Mouse (Mus musculus) bone marrow, adult 2 months (tissue): Measurements from ENCODE around the gene Sptbn4.

Source experiments
- CTCF ChIP-seq: fragments of 200-500 bp; IDR thresholded peaks from 2 replicates; pipeline ENCODE4 v1.5.1; 2011; ENCODE audit warnings: low read length, control low read depth; ENCODE audit not compliant: control insufficient read depth, insufficient read depth
- POLR2A ChIP-seq: fragments of 200-500 bp; IDR thresholded peaks from 2 replicates; pipeline ENCODE4 v1.6.1; 2011; ENCODE audit warnings: low read depth, mild to moderate bottlenecking, control low read depth, low read length, borderline replicate concordance; ENCODE audit not compliant: control insufficient read depth

- TF ChIP-seq POLR2A (no peak), CTCF (no peak)
Observed at GRCm38 (mm10) chr7:27480506-27480905, 33.0 kb upstream of the Sptbn4 start.
